Mouse (Mus musculus): Measurements from ENCODE around the gene Gm14147.
"Not testable (repeated sequence)": the region's sequence is repeated elsewhere in the genome, so short reads cannot be mapped to it uniquely, and the experiment has no call there.

The Gm14147 gene

DNA sequence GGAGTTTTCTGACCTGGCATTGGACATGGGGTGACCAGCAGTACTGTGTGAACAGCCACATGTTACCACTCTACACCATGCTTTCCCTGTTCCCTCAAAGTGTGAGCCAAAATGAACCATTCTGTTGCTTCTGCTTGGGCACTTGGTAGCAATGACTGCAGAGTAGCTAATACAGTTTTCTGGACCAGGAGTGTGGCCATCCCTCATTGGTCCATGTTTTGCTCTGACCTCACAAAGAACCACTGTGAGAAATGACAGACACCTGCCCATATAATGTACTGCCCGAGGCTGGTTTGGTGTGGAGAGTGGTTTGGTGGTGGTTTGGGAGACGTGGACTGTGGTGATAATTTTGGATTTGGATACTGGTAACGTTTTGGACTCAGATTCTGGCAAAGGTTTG is at the start of gene Gm14147:
Gene Gm14147 (plus strand): TSS at position 301 of the 400 bp plus-strand sequence.
- not testable (repeated sequence) for DNase-seq (ENCODE audit: extremely low spot score, low spot score)

DNA sequence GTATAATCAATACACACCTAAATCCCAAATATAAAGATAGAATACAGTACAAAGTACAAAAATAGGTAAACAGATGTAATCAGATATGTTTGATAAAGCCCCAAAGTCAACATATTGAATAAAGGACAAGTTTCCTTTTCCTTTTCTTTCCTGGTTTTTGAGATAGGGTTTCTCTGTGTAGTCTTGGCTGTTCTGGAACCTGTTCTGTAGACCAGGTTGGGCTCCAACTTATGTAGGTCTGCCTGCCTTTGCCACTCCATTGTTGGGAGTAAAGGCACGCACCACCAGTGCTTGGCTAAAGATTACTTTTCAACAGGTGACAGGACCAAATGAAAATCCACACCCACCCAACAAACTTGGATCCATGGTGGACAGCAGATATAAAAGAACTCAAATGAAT is 41.4 kb upstream of the Gm14147 start:
- no peak for DNase-seq (ENCODE audit: extremely low spot score, low spot score)

GRCm38 (mm10) chr2:151092250-151092649 is 5.8 kb upstream of the Gm14147 start, which contains the start of gene Gm14151:
Gm14151 (minus strand) TSS chr2:151092350.
- not testable (repeated sequence) for DNase-seq (ENCODE audit: extremely low spot score, low spot score)

Data from neural tube, embryonic 10.5 days (tissue).